Mouse (Mus musculus): Measurements from ENCODE around the gene Btbd7. TPM values are rescaled to one million over a fixed set of nuclear protein-coding genes. Genes with fewer than 3 reads are reported as not detected.

Gene Btbd7
- polyA plus RNA-seq, 2 experiments, result 3.9 to 4.2 TPM

DNA sequence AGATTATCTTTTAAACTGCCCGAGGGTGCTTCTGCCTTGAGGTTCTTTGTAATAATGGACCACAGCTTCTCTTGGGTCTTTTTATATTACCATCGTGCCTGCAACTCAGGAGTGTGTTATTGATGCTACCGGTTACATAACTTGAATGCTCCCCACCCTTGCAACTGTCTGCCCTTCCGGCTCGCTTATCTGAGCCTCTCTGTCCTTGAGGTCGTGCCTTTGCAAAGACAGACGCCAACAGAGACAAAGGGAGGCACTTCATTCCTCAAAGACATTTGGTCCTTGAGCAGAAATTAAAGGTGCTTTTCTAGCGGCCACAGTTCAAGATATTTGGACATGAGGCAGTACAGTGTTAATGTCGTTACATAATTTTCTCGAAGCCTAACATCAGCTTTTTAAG, 9.1 kb upstream of the Btbd7 start:
- WGBS (ENCODE audit: insufficient replicate concordance), result 55% methylated on average over 10 of the region's 10 CpGs
- Histone ChIP-seq H3K27me3 (ENCODE audit: control insufficient read depth, insufficient read depth, low read length) (no peaks in the 10 kb centered on the region), H3K36me3 (replicated peaks; ENCODE audit: control insufficient read depth, insufficient read depth, low read depth) (no peaks in the 10 kb centered on the region), H3K4me1 (replicated peaks; ENCODE audit: control insufficient read depth in 2 of 2, insufficient read depth in 2 of 2, low read length in 1 of 2) (no peaks in the 10 kb centered on the region), H3K4me2 (ENCODE audit: low read depth) (no peak overlapping the region), H3K4me3 (ENCODE audit: insufficient read depth in 1 of 2, low read depth in 2 of 2, low read length in 2 of 2) (no peak overlapping the region), H3K9me3 (ENCODE audit: control insufficient read depth, low read length) (no peaks in the 10 kb centered on the region), H3K9ac (replicated peaks) (no peak overlapping the region), H3K27ac (no peak overlapping the region)
- ATAC-seq (ENCODE audit: insufficient read depth), result no peak
- DNase-seq (ENCODE audit: low read depth in 3 of 3, low spot score in 3 of 3), result no peak
- no peak for TF ChIP-seq CTCF (IDR thresholded peaks at IDR 0.05; ENCODE audit: low read depth)
- no peak for TF ChIP-seq EP300 (IDR thresholded peaks at IDR 0.05; ENCODE audit: low read depth)

- no peak for ATAC-seq (ENCODE audit: insufficient read depth)
- Histone ChIP-seq H3K36me3 (replicated peaks; ENCODE audit: control insufficient read depth, insufficient read depth, low read depth) (no peaks in the 10 kb centered on the region), H3K9ac (replicated peaks) (no peak overlapping the region), H3K27me3 (ENCODE audit: control insufficient read depth, insufficient read depth, low read length) (no peaks in the 10 kb centered on the region), H3K4me2 (ENCODE audit: low read depth) (no peak overlapping the region), H3K4me3 (ENCODE audit: insufficient read depth in 1 of 2, low read depth in 2 of 2, low read length in 2 of 2) (no peak overlapping the region), H3K9me3 (ENCODE audit: control insufficient read depth, low read length) (no peaks in the 10 kb centered on the region), H3K4me1 (replicated peaks; ENCODE audit: control insufficient read depth in 2 of 2, insufficient read depth in 2 of 2, low read length in 1 of 2) (no peaks in the 10 kb centered on the region), H3K27ac (no peak overlapping the region)
- DNase-seq (ENCODE audit: low read depth in 3 of 3, low spot score in 3 of 3), result no peak
- WGBS (ENCODE audit: insufficient replicate concordance), result 18% methylated on average over 5 of the region's 5 CpGs
- TF ChIP-seq EP300 (IDR thresholded peaks at IDR 0.05; ENCODE audit: low read depth) (no peak), CTCF (IDR thresholded peaks at IDR 0.05; ENCODE audit: low read depth) (peak; percentile 66)
Measured at GRCm38 (mm10) chr12:102885735-102886134, 7.5 kb upstream of the Btbd7 start.

GRCm38 (mm10) chr12:102878901-102879300, 630 bp upstream of the Btbd7 start:
- Histone ChIP-seq H3K27me3 (ENCODE audit: control insufficient read depth, insufficient read depth, low read length) (no peaks in the 10 kb centered on the region), H3K4me2 (ENCODE audit: low read depth) (peak overlapping the region; percentile 90), H3K4me1 (replicated peaks; ENCODE audit: control insufficient read depth in 2 of 2, insufficient read depth in 2 of 2, low read length in 1 of 2) (peaks cover 9 to 15% of the 10 kb centered on the region in 2 experiments), H3K36me3 (replicated peaks; ENCODE audit: control insufficient read depth, insufficient read depth, low read depth) (no peaks in the 10 kb centered on the region), H3K9ac (replicated peaks) (peak overlapping the region; percentile 72), H3K9me3 (ENCODE audit: control insufficient read depth, low read length) (no peaks in the 10 kb centered on the region), H3K27ac (no peak overlapping the region), H3K4me3 (ENCODE audit: insufficient read depth in 1 of 2, low read depth in 2 of 2, low read length in 2 of 2) (peak overlapping the region; percentile 77 to 98; a peak in 3 of 4 replicates)
- DNase-seq (ENCODE audit: low read depth in 3 of 3, low spot score in 3 of 3) (peak in 1 of 3 experiments; percentile 3), ATAC-seq (ENCODE audit: insufficient read depth) (no peak)
- TF ChIP-seq EP300 (IDR thresholded peaks at IDR 0.05; ENCODE audit: low read depth) (no peak), CTCF (IDR thresholded peaks at IDR 0.05; ENCODE audit: low read depth) (no peak)
- WGBS (ENCODE audit: insufficient replicate concordance), result 30% methylated on average over 7 of the region's 7 CpGs

GRCm38 (mm10) chr12:102877301-102878030, 805 bp downstream of the Btbd7 start:
- H3K27ac ChIP-seq, result peak overlapping the region; percentile 78
- TF ChIP-seq EP300 (IDR thresholded peaks at IDR 0.05; ENCODE audit: low read depth), result no peak
- TF ChIP-seq CTCF (IDR thresholded peaks at IDR 0.05; ENCODE audit: low read depth), result no peak
- peak overlapping the region; percentile 83 to 98 for H3K4me3 ChIP-seq (ENCODE audit: insufficient read depth in 1 of 2, low read depth in 2 of 2, low read length in 2 of 2)
- ATAC-seq (ENCODE audit: insufficient read depth) (peak; percentile 71), DNase-seq (ENCODE audit: low read depth in 3 of 3, low spot score in 3 of 3) (peak; percentile 24 to 43 (median 24))
- H3K27me3 ChIP-seq (ENCODE audit: control insufficient read depth, insufficient read depth, low read length), result no peaks in the 10 kb centered on the region
- H3K9me3 ChIP-seq (ENCODE audit: control insufficient read depth, low read length), result no peaks in the 10 kb centered on the region
- H3K4me1 ChIP-seq (replicated peaks; ENCODE audit: control insufficient read depth in 2 of 2, insufficient read depth in 2 of 2, low read length in 1 of 2), result peaks cover 9 to 15% of the 10 kb centered on the region in 2 experiments
- H3K9ac ChIP-seq (replicated peaks), result peak overlapping the region; percentile 94
- H3K36me3 ChIP-seq (replicated peaks; ENCODE audit: control insufficient read depth, insufficient read depth, low read depth), result no peaks in the 10 kb centered on the region
- peak overlapping the region; percentile 90 for H3K4me2 ChIP-seq (ENCODE audit: low read depth)
- under 1% methylated on average over 49 of the region's 70 CpGs for WGBS (ENCODE audit: insufficient replicate concordance)

GRCm38 (mm10) chr12:102870527-102870926, 7.7 kb downstream of the Btbd7 start:
- no peak overlapping the region for H3K9ac ChIP-seq (replicated peaks)
- WGBS (ENCODE audit: insufficient replicate concordance), result 19% methylated on average over 1 of the region's 1 CpGs
- H3K4me3 ChIP-seq (ENCODE audit: insufficient read depth in 1 of 2, low read depth in 2 of 2, low read length in 2 of 2), result no peak overlapping the region

More at GRCm38 (mm10) chr12:102870527-102870926, 7.7 kb downstream of the Btbd7 start:
- no peaks in the 10 kb centered on the region for H3K36me3 ChIP-seq (replicated peaks; ENCODE audit: control insufficient read depth, insufficient read depth, low read depth)
- H3K4me2 ChIP-seq (ENCODE audit: low read depth), result no peak overlapping the region
- no peaks in the 10 kb centered on the region for H3K27me3 ChIP-seq (ENCODE audit: control insufficient read depth, insufficient read depth, low read length)
- H3K9me3 ChIP-seq (ENCODE audit: control insufficient read depth, low read length), result no peaks in the 10 kb centered on the region
- H3K27ac ChIP-seq, result no peak overlapping the region
- TF ChIP-seq EP300 (IDR thresholded peaks at IDR 0.05; ENCODE audit: low read depth) (no peak), CTCF (IDR thresholded peaks at IDR 0.05; ENCODE audit: low read depth) (no peak)
- no peak for DNase-seq (ENCODE audit: low read depth in 3 of 3, low spot score in 3 of 3)
- ATAC-seq (ENCODE audit: insufficient read depth), result no peak
- H3K4me1 ChIP-seq (replicated peaks; ENCODE audit: control insufficient read depth in 2 of 2, insufficient read depth in 2 of 2, low read length in 1 of 2), result peaks cover 0 to 3% of the 10 kb centered on the region in 2 experiments; a peak in 1 of 4 replicates
